Mouse (Mus musculus) brain, embryonic 14.5 days (tissue): Measurements from ENCODE around the gene Myo6. TPM values are rescaled to one million over a fixed set of nuclear protein-coding genes. Genes with fewer than 3 reads are reported as not detected.

Experiments used
- DNase-seq: peaks from one replicate; pipeline ENCODE4 v3.0.0-alpha.2; 2011; ENCODE audit warnings: low read depth
- CTCF ChIP-seq: fragments of 200-500 bp; IDR thresholded peaks from 2 replicates; pipeline ENCODE4 v1.5.1; 2012; ENCODE audit warnings: inconsistent platforms, mild to moderate bottlenecking, moderate library complexity, borderline replicate concordance; ENCODE audit not compliant: insufficient read depth, insufficient read length; ENCODE audit errors: extremely low read depth
- POLR2A ChIP-seq: fragments of 200-500 bp; IDR thresholded peaks from 2 replicates; pipeline ENCODE4 v1.6.1; 2012; ENCODE audit warnings: mild to moderate bottlenecking, inconsistent platforms, borderline replicate concordance; ENCODE audit not compliant: poor library complexity, insufficient read depth, insufficient read length, severe bottlenecking; ENCODE audit errors: extremely low read depth
- polyA plus RNA-seq: library from polyadenylated mRNA; depleted of rRNA; stranded (reverse); fragments of >200 nt; gene quantifications from 2 replicates; pipeline ENCODE4 v1.2.3, GENCODE M21; 2012; rRNA removed

Myo6 gene
- polyA plus RNA-seq, 1 experiment, result 17.1 TPM

- no peak for TF ChIP-seq POLR2A
- TF ChIP-seq CTCF, result no peak
These were observed 187.0 kb downstream of the Myo6 start for GRCm38 (mm10) chr9:80351678-80352331.

DNA sequence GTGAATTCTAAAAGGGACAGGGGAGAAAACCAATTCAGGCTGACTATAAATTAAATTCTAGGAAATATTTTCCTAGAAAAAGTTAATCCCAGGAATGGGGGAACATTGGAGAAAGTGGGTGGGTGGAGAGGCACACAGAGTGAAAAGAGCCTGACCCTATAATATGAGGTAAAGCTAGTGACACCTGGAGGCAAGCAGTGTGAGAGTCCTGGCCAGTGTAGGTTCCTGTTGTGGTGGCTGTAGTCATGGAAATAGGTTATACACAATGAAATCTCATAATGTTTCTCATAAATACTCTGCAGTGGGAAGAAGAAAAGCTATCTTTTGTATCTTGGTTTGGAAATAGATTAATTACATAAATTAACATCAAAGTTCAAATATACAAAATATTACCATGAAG, 195.2 kb downstream of the Myo6 start:
- no peak for TF ChIP-seq POLR2A
- no peak for TF ChIP-seq CTCF
- no peak for DNase-seq

More at GRCm38 (mm10) chr9:80351678-80352331, 187.0 kb downstream of the Myo6 start:
- DNase-seq, result peak; percentile 86

Other genes starting within 250 kb of the Myo6 start
- 1.4 and 3.3 TPM in 2 replicates for gene Filip1, start 152.2 kb upstream of the Myo6 start, polyA plus RNA-seq
- 30.1 and 66.5 TPM in 2 replicates for gene Senp6, start 98.1 kb upstream of the Myo6 start, polyA plus RNA-seq